Mouse (Mus musculus) lung, embryonic 14.5 days (tissue): ENCODE results near the gene Dmd. TPM values are rescaled to one million over a fixed set of nuclear protein-coding genes. Genes with fewer than 3 reads are reported as not detected.

Source experiments
- ATAC-seq: fragments of 200-750 bp; cut with Nextera tagmentation; 2 replicates; pipeline ENCODE4 v1.8.0; 2017; ENCODE audit warnings: mild to moderate bottlenecking, moderate TSS enrichment, moderate library complexity; ENCODE audit not compliant: insufficient read depth
- DNase-seq: peaks from one replicate; pipeline ENCODE4 v3.0.0-alpha.2; 2015
- H3K27ac ChIP-seq: fragments of 300-500 bp; sonication (generic); 2 replicates; pipeline ENCODE4 v1.5.1; 2014; ENCODE audit warnings: low read depth, mild to moderate bottlenecking, moderate library complexity
- H3K27me3 ChIP-seq: fragments of 300-500 bp; sonication (generic); 2 replicates; pipeline ENCODE4 v1.6.1; 2014; ENCODE audit warnings: low read length, control low read depth; ENCODE audit not compliant: insufficient read depth
- H3K36me3 ChIP-seq: fragments of 300-500 bp; sonication (generic); 2 replicates; pipeline ENCODE4 v1.6.1; 2014; ENCODE audit warnings: control low read depth; ENCODE audit not compliant: insufficient read depth
- H3K4me1 ChIP-seq: fragments of 300-500 bp; sonication (generic); 2 replicates; pipeline ENCODE4 v1.6.1; 2014; ENCODE audit warnings: antibody characterized with exemption, control low read depth; ENCODE audit not compliant: insufficient read depth
- H3K4me2 ChIP-seq: fragments of 300-500 bp; sonication (generic); 2 replicates; pipeline ENCODE4 v1.6.1; 2014; ENCODE audit warnings: mild to moderate bottlenecking
- H3K4me3 ChIP-seq: fragments of 300-500 bp; sonication (generic); 2 replicates; pipeline ENCODE4 v1.5.1; 2014; ENCODE audit warnings: low read depth, low read length
- H3K9ac ChIP-seq: fragments of 300-500 bp; sonication (generic); 2 replicates; pipeline ENCODE4 v1.6.1; 2014
- H3K9me3 ChIP-seq: fragments of 300-500 bp; sonication (generic); 2 replicates; pipeline ENCODE4 v1.6.1; 2016; ENCODE audit warnings: low read depth, low read length, control low read depth
- CTCF ChIP-seq: IDR thresholded peaks from 2 replicates; pipeline ENCODE4 v1.5.1; 2016; ENCODE audit warnings: antibody characterized with exemption, low read depth
- WGBS: fragments of 180-500 bp; shearing (Covaris S2); extraction: QIAGEN DNeasy Blood & Tissue Kit; methylation state at CpG from one replicate; pipeline ENCODE4 v1.1.7; 2014; 5-methylcytosine and 5-hydroxymethylcytosine counted together
- polyA plus RNA-seq: library from polyadenylated mRNA; unstranded; fragments of >200 nt; fragmentation: Nextera tagmentation; extraction: Ambion mirVana; gene quantifications from 2 replicates; pipeline ENCODE4 v1.2.1, GENCODE M21; 2014

Dmd gene
- polyA plus RNA-seq, 1 experiment from 2014 or later: 26.6 TPM

GRCm38 (mm10) chrX:84435608-84436007 is 1486.9 kb downstream of the Dmd start:
- H3K4me2 ChIP-seq: no peak overlapping the region
- H3K27me3 ChIP-seq: no peaks in the 10 kb centered on the region
- DNase-seq: no peak
- H3K36me3 ChIP-seq: no peaks in the 10 kb centered on the region
- H3K4me3 ChIP-seq: no peak overlapping the region
- 70% methylated on average over 4 of the region's 4 CpGs for WGBS
- no peaks in the 10 kb centered on the region for H3K4me1 ChIP-seq
- no peak for TF ChIP-seq CTCF
- ATAC-seq: no peak
- no peak overlapping the region for H3K27ac ChIP-seq
- no peaks in the 10 kb centered on the region for H3K9me3 ChIP-seq
- H3K9ac ChIP-seq: no peak overlapping the region

- TF ChIP-seq CTCF: no peak
- ATAC-seq: no peak
- Histone ChIP-seq H3K9me3 (no peaks in the 10 kb centered on the region), H3K4me1 (no peaks in the 10 kb centered on the region), H3K9ac (no peak overlapping the region), H3K27me3 (no peaks in the 10 kb centered on the region), H3K36me3 (no peaks in the 10 kb centered on the region), H3K27ac (no peak overlapping the region), H3K4me3 (no peak overlapping the region), H3K4me2 (no peak overlapping the region)
- DNase-seq: no peak
- 76% methylated on average over 4 of the region's 4 CpGs for WGBS
Observed at GRCm38 (mm10) chrX:84436556-84436955, 1487.9 kb downstream of the Dmd start.

- DNase-seq (no peak), ATAC-seq (no peak)
- Histone ChIP-seq H3K4me1 (no peaks in the 10 kb centered on the region), H3K9me3 (no peaks in the 10 kb centered on the region), H3K4me2 (no peak overlapping the region), H3K4me3 (no peak overlapping the region), H3K9ac (no peak overlapping the region), H3K36me3 (no peaks in the 10 kb centered on the region), H3K27me3 (no peaks in the 10 kb centered on the region), H3K27ac (no peak overlapping the region)
- no peak for TF ChIP-seq CTCF
- WGBS: 69% methylated on average over 3 of the region's 3 CpGs
Observed at GRCm38 (mm10) chrX:84442996-84443395, 1494.3 kb downstream of the Dmd start.

GRCm38 (mm10) chrX:84443985-84444384 is 1495.3 kb downstream of the Dmd start:
- DNase-seq (no peak), ATAC-seq (no peak)
- Histone ChIP-seq H3K9ac (no peak overlapping the region), H3K4me1 (no peaks in the 10 kb centered on the region), H3K9me3 (no peaks in the 10 kb centered on the region), H3K36me3 (no peaks in the 10 kb centered on the region), H3K4me3 (no peak overlapping the region), H3K4me2 (no peak overlapping the region), H3K27me3 (no peaks in the 10 kb centered on the region), H3K27ac (no peak overlapping the region)
- WGBS: 52% methylated on average over 3 of the region's 3 CpGs
- TF ChIP-seq CTCF: no peak

- no peak overlapping the region for H3K27ac ChIP-seq
- no peaks in the 10 kb centered on the region for H3K4me1 ChIP-seq
- no peaks in the 10 kb centered on the region for H3K27me3 ChIP-seq
- H3K36me3 ChIP-seq: no peaks in the 10 kb centered on the region
- ATAC-seq (no peak), DNase-seq (no peak)
- no peak overlapping the region for H3K9ac ChIP-seq
- no peaks in the 10 kb centered on the region for H3K9me3 ChIP-seq
- H3K4me2 ChIP-seq: no peak overlapping the region
- no peak for TF ChIP-seq CTCF
- no peak overlapping the region for H3K4me3 ChIP-seq
Observed at GRCm38 (mm10) chrX:84444638-84445037, 1496.0 kb downstream of the Dmd start.

GRCm38 (mm10) chrX:84454473-84454872 is 1505.8 kb downstream of the Dmd start:
- Histone ChIP-seq H3K4me1 (no peaks in the 10 kb centered on the region), H3K4me3 (no peak overlapping the region), H3K27me3 (no peaks in the 10 kb centered on the region), H3K36me3 (no peaks in the 10 kb centered on the region), H3K4me2 (no peak overlapping the region), H3K9me3 (no peaks in the 10 kb centered on the region), H3K27ac (no peak overlapping the region), H3K9ac (no peak overlapping the region)
- DNase-seq (peak; percentile 33), ATAC-seq (no peak)
- 95% methylated on average over 1 of the region's 1 CpGs for WGBS
- TF ChIP-seq CTCF: peak; percentile 48

- H3K27me3 ChIP-seq: no peaks in the 10 kb centered on the region
- 33% methylated on average over 3 of the region's 3 CpGs for WGBS
- TF ChIP-seq CTCF: no peak
- no peak overlapping the region for H3K9ac ChIP-seq
- H3K4me1 ChIP-seq: no peaks in the 10 kb centered on the region
- H3K36me3 ChIP-seq: no peaks in the 10 kb centered on the region
- no peak overlapping the region for H3K4me3 ChIP-seq
- H3K9me3 ChIP-seq: no peaks in the 10 kb centered on the region
- DNase-seq: peak; percentile 78
- ATAC-seq: peak; percentile 79
- H3K27ac ChIP-seq: no peak overlapping the region
- no peak overlapping the region for H3K4me2 ChIP-seq
Observed at GRCm38 (mm10) chrX:84514650-84515366, 1566.1 kb downstream of the Dmd start.

- no peaks in the 10 kb centered on the region for H3K27me3 ChIP-seq
- TF ChIP-seq CTCF: no peak
- no peak for DNase-seq
- H3K9ac ChIP-seq: no peak overlapping the region
- 91% methylated on average over 1 of the region's 1 CpGs for WGBS
- no peak for ATAC-seq
- H3K4me3 ChIP-seq: no peak overlapping the region
- no peak overlapping the region for H3K27ac ChIP-seq
- H3K36me3 ChIP-seq: no peaks in the 10 kb centered on the region
- no peaks in the 10 kb centered on the region for H3K9me3 ChIP-seq
- H3K4me2 ChIP-seq: no peak overlapping the region
- H3K4me1 ChIP-seq: no peaks in the 10 kb centered on the region
Observed at GRCm38 (mm10) chrX:84551995-84552394, 1603.3 kb downstream of the Dmd start.
